Mouse (Mus musculus) forebrain, embryonic 12.5 days (tissue): ENCODE measurements around the gene Vmn1r81. TPM values are rescaled to one million over a fixed set of nuclear protein-coding genes. Genes with fewer than 3 reads are reported as not detected.

Experiments
- ATAC-seq: fragments of 200-750 bp; cut with Nextera tagmentation; 2 replicates; pipeline ENCODE4 v1.8.0; 2017; ENCODE audit warnings: moderate TSS enrichment; ENCODE audit not compliant: low FRiP score
- H3K27ac ChIP-seq: fragments of 300-500 bp; sonication (generic); 2 replicates; pipeline ENCODE4 v1.5.1; 2016; ENCODE audit warnings: mild to moderate bottlenecking
- H3K27me3 ChIP-seq: fragments of 300-500 bp; sonication (generic); 2 replicates; pipeline ENCODE4 v1.6.1; 2016; ENCODE audit warnings: mild to moderate bottlenecking
- H3K36me3 ChIP-seq: fragments of 300-500 bp; sonication (generic); replicated peaks from 2 replicates; pipeline ENCODE4 v1.6.1; 2016; ENCODE audit warnings: mild to moderate bottlenecking
- H3K4me1 ChIP-seq: fragments of 300-500 bp; sonication (generic); 2 replicates; pipeline ENCODE4 v1.6.1; 2016
- H3K4me2 ChIP-seq: fragments of 300-500 bp; sonication (generic); 2 replicates; pipeline ENCODE4 v1.6.1; 2016; ENCODE audit warnings: mild to moderate bottlenecking, moderate library complexity
- H3K4me3 ChIP-seq: fragments of 300-500 bp; sonication (generic); replicated peaks from 2 replicates; pipeline ENCODE4 v1.5.1; 2016; ENCODE audit warnings: mild to moderate bottlenecking
- H3K9ac ChIP-seq: fragments of 300-500 bp; sonication (generic); 2 replicates; pipeline ENCODE4 v1.6.1; 2016; ENCODE audit warnings: mild to moderate bottlenecking
- H3K9me3 ChIP-seq: fragments of 300-500 bp; sonication (generic); 2 replicates; pipeline ENCODE4 v1.6.1; 2016
- WGBS: fragments of 180-500 bp; shearing (Covaris S2); methylation state at CpG from one replicate; pipeline ENCODE4 v1.1.7; 2016; 5-methylcytosine and 5-hydroxymethylcytosine counted together
- polyA plus RNA-seq: library from polyadenylated mRNA; unstranded; fragments of >200 nt; fragmentation: Nextera tagmentation; extraction: Ambion mirVana; gene quantifications from 2 replicates; pipeline ENCODE4 v1.2.1, GENCODE M21; 2016

Vmn1r81 gene
- not detected in 2 replicates for polyA plus RNA-seq

GRCm38 (mm10) chr7:12268169-12268568 lies at the start of gene Vmn1r81:
Gene Vmn1r81, minus strand, starts transcription at chr7:12268269.
- Histone ChIP-seq H3K4me3 (no peak within 1 kb of the TSS), H3K27me3 (no peaks in the 10 kb centered on the region), H3K27ac (no peak within 1 kb of the TSS), H3K4me1 (no peaks in the 10 kb centered on the region), H3K9me3 (peaks cover 16% of the 10 kb centered on the region; the same call in 1 of the 2 replicates), H3K4me2 (no peak within 1 kb of the TSS), H3K9ac (no peak within 1 kb of the TSS), H3K36me3 (no peaks in the 10 kb centered on the region)
- 74% methylated on average over 1 of the region's 1 CpGs for WGBS
- no peak for ATAC-seq

- H3K9ac ChIP-seq = no peak within 1 kb of the TSS
- ATAC-seq = no peak
- no peak within 1 kb of the TSS for H3K27ac ChIP-seq
- H3K27me3 ChIP-seq = no peaks in the 10 kb centered on the region
- H3K9me3 ChIP-seq = 0 out of 2 replicates have a peak, but pooled peaks cover 6% of the 10 kb centered on the region
- no peaks in the 10 kb centered on the region for H3K36me3 ChIP-seq
- H3K4me2 ChIP-seq = no peak within 1 kb of the TSS
- H3K4me3 ChIP-seq = no peak within 1 kb of the TSS
- H3K4me1 ChIP-seq = no peaks in the 10 kb centered on the region
- WGBS = 62% methylated on average over 2 of the region's 2 CpGs
Observed at GRCm38 (mm10) chr7:12300130-12300529, 32.1 kb upstream of the Vmn1r81 start, which contains the start of gene Vmn1r82. Gene Vmn1r82, plus strand, starts transcription at chr7:12300430.

GRCm38 (mm10) chr7:12204141-12204540 lies 63.9 kb downstream of the Vmn1r81 start:
- peaks cover 15% of the 10 kb centered on the region for H3K9me3 ChIP-seq
- no peaks in the 10 kb centered on the region for H3K4me1 ChIP-seq
- H3K4me2 ChIP-seq = no peak overlapping the region
- H3K9ac ChIP-seq = no peak overlapping the region
- WGBS = 64% methylated on average over 2 of the region's 2 CpGs
- H3K4me3 ChIP-seq = no peak overlapping the region
- H3K36me3 ChIP-seq = no peaks in the 10 kb centered on the region
- H3K27ac ChIP-seq = no peak overlapping the region
- no peak for ATAC-seq
- H3K27me3 ChIP-seq = no peaks in the 10 kb centered on the region

Other genes with a start within 250 kb of the Vmn1r81 start
- not detected in 2 replicates for gene Vmn1r77, start 231.5 kb downstream of the Vmn1r81 start, polyA plus RNA-seq
- gene Vmn1r78, start 118.0 kb downstream of the Vmn1r81 start, polyA plus RNA-seq = not detected in 2 replicates
- gene Vmn1r79, start 97.0 kb downstream of the Vmn1r81 start, polyA plus RNA-seq = not detected in 2 replicates
- not detected in 2 replicates for gene Vmn1r80, start 79.0 kb downstream of the Vmn1r81 start, polyA plus RNA-seq
- gene Vmn1r82, start 32.2 kb upstream of the Vmn1r81 start, polyA plus RNA-seq = not detected in 2 replicates
- 0.06 TPM in 1 of 2 replicates, not detected in the other for gene Vmn1r83, start 61.2 kb upstream of the Vmn1r81 start, polyA plus RNA-seq
- not detected in 2 replicates for gene Vmn1r84, start 101.0 kb upstream of the Vmn1r81 start, polyA plus RNA-seq
- gene Zfp551, start 154.5 kb upstream of the Vmn1r81 start, polyA plus RNA-seq = 4.1 and 5.0 TPM in 2 replicates
- 54.7 TPM in 2 replicates for gene Zfp606, start 210.0 kb upstream of the Vmn1r81 start, polyA plus RNA-seq
- not detected in 2 replicates for gene 2900092C05Rik, start 244.2 kb upstream of the Vmn1r81 start, polyA plus RNA-seq